Mouse (Mus musculus) liver, postnatal 0 days (tissue): ENCODE results near the gene Sobp.

Experiments
- CTCF ChIP-seq: sonication (generic); IDR thresholded peaks from 2 replicates; pipeline ENCODE4 v1.5.1; 2016; ENCODE audit warnings: antibody characterized with exemption, low read depth
- EP300 ChIP-seq: IDR thresholded peaks from 2 replicates; pipeline ENCODE4 v1.6.1; 2016; ENCODE audit warnings: antibody characterized with exemption, low read depth, mild to moderate bottlenecking

DNA sequence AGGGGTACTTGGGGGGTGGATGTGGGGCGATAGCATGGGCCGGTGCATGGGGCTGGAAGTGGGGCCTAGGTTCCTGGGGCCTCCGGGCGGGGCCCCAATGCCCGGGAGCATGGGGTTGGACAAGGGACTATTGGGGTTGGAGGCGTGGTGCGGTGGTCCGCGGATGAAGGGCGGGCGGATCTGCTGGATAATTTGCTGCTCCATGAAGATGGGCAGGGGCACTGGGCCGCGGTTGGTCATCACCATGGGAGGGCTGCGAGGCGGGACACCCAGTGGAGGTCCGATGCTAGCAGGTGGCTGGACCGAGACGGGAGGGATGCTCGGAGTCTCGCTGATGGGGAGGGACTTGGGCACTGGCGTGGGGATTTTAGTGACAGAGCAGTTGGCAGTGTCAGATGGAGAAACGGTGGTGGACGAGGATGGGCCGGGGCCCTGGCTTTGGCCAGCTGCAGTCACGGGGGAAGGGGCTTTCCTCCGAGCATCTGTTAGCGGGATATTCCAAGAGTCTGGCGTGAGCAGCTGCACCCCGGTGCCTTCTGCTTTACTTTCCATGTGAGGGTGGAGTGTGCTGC lies 152.1 kb downstream of the Sobp start:
- TF ChIP-seq EP300 = no peak
- TF ChIP-seq CTCF = no peak
